Mouse (Mus musculus): ENCODE measurements at regions not wholly inside any gene's neighbourhood (a gene's known extent, or its start where the extent isn't known, plus 50 kb on each side); places are given as distances from the start of the nearest gene placed in this dataset.

DNA sequence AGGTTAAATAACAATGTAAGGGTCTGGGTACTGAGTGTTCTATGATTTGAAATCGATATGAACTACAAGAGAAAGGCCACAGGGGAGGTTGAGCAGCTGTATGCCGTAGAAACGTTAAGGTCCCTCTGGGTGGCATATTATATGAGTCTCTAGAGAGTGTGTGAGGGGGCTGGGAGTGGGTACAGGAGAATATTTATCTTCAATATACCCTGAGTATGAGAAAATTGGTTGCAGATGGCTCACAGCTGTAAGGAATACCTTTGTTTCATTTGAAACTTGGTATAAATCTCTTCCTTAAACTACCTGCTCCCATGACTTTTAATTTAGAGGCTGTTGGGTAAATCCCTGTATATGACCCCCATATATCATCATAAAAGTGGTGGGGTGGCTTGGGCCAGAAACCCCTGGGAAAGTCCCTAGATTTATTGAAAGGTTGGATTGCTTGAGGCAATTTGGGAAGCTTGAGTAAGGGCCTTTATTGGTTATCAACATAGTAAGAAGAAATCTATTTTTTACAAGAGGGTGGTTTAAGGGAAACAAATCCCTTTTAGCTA is 128.7 kb upstream of the Prkg2 start:
- DNase-seq (ENCODE audit: low read depth, low spot score), result no peak

DNA sequence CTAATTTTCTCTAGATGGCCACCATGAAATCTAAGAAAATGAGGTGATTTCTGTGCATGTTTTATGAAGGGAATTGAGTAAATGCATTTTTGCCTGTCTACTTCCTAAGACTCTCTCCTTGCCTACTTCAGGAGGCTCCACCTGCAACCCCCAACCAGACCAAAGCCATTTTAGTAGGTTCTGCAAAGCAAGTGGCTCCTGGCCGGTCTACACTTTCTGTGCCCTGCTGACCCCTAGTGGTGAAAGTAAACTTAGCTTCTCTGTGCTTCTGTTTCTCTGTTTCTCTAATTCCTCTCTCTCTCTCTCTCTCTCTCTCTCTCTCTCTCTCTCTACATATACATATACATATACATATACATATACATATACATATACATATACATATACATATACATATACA is 120.8 kb upstream of the Prkg2 start:
- peak; percentile 43 for DNase-seq (ENCODE audit: low read depth, low spot score)

DNA sequence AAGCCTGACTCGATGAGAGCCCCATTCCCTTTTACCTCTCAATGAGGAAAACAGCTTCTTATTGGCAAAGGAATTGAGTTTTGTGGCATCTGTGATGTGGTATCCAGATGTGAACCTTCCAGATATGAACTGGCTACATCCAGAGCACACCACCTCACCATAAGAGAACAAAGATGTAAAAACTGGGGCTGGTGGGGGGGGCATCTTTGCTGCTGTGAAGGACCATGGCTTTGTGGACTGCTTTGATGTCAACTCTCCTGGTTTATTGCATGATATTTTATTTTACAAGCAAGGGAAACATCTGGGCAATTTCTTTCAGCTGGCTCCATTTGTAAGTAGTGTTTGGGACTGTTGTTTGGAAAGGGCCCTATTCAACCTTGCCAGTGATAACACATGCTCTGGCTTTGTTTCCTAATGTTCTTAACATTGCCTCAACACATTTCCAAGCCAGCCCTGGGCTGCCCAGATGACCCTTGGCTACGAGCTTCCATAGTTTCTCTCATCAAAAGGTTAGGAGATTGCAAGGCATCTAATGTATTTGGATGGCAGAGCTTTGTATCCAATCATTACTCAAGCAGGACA is 116.2 kb upstream of the Prkg2 start:
- no peak for DNase-seq (ENCODE audit: low read depth, low spot score)

GRCm38 (mm10) chr5:99152299-99152698 is 115.1 kb upstream of the Prkg2 start:
- no peak for DNase-seq (ENCODE audit: low read depth, low spot score)

GRCm38 (mm10) chr5:99149904-99150303 is 112.8 kb upstream of the Prkg2 start:
- no peak for DNase-seq (ENCODE audit: low read depth, low spot score)

GRCm38 (mm10) chr5:99132670-99133069 is 95.5 kb upstream of the Prkg2 start:
- no peak for DNase-seq (ENCODE audit: low read depth, low spot score)

DNA sequence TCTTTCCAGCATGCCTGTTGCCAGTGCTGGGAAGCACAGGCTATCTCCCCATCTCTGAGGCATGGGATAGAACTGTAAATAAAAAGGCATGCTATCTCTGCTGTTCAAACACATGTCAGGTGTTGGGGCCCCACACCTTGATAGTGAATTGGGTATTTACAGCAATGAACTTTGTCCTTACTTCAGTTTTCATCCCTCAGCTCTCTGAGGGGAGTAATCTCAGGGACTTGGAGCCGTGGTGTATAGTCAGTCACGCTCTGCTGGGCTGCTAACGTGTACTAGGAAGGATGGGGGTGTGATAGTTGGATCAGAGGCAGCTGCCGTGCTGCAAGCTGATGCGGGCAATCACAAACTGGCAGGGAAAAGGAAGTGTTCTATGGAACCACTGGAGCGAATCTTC is 91.5 kb upstream of the Prkg2 start:
- DNase-seq (ENCODE audit: low read depth, low spot score), result no peak

DNA sequence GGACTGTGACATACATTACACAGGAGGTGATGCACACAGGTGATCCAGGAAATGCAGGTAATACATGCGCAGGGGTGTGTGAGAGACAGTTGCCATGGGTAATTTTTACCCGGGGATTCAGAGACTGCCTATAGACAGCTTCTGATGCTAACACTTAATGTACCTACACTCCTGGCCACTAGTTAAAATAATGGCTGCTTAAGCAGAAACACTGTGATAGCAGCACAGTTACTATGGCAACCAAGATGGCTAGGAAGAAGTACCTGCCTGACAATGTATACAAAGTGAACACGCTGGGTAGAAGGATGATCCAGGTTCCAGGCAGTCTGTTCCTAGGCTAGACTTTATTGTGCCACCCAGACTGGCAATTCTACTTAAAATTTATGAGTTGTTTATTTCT is 88.3 kb upstream of the Prkg2 start:
- DNase-seq (ENCODE audit: low read depth, low spot score), result no peak

DNA sequence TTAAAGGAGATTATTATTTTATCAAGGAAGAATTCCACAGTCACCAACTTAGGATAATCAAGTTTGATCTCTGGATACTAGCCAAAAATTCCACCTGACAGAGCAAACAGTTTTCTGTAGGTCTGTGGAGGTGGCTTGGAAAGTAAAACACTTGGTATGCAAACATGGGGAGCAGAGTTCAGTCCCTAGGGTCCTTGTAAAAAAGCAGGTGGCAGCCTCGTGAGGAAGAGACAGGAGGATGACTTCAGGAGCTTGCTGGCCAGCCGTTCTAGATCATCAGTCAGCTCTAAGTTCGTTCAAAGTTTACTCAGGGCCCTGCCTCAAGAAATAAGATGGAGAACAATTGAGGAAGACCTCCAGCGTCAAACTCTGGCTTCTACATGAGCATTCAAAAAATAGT is 74.6 kb upstream of the Prkg2 start:
- DNase-seq (ENCODE audit: low read depth, low spot score), result no peak

- DNase-seq (ENCODE audit: low read depth, low spot score), result no peak
These were observed 74.1 kb upstream of the Prkg2 start for GRCm38 (mm10) chr5:99111235-99111634.

DNA sequence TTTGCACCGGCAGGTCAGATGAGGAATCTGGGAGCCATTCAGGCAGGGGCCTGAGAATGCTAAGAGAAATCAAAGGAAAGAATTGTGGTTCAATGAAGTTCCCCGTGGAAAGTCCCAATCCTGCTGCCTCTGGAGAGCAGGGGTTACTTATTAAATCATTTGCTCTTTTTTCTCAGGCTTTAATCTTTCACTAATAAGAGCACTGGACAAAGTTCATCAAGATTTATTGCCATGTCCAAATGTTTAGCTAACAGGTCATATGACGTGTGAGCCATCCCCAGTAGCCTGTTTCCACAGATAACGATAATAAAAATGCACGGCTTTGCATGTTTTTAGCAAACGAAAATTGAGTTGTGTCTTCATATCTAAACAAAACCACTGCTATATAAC is 62.6 kb upstream of the Prkg2 start:
- DNase-seq (ENCODE audit: low read depth, low spot score), result no peak

- no peak for DNase-seq (ENCODE audit: low read depth, low spot score)
These were observed 62.0 kb upstream of the Prkg2 start for GRCm38 (mm10) chr5:99099014-99099726.

All from retina, postnatal 7 days (tissue).